Mouse (Mus musculus): ENCODE data around the gene Gm28510.
"Not testable (repeated sequence)": the region's sequence is repeated elsewhere in the genome, so short reads cannot be mapped to it uniquely, and the experiment has no call there.

The Gm28510 gene

GRCm38 (mm10) chrY:10412437-10412836 lies at the start of gene Gm28510:
TSS of gene Gm28510 (plus strand) at chrY:10412737.
- not testable (repeated sequence) for DNase-seq (ENCODE audit: low spot score in 2 of 2)

All from natural killer cell, adult 2 months (primary cell).